Mouse (Mus musculus) yolk sac, embryonic 10.5 days (tissue): ENCODE measurements around the gene Epb41l1.
A peak's percentile ranks its signal among the peaks of the same experiment; 100 is the strongest.
"Not testable (repeated sequence)": the region's sequence is repeated elsewhere in the genome, so short reads cannot be mapped to it uniquely, and the experiment has no call there.

Experiments used
- DNase-seq: peaks from one replicate; pipeline ENCODE4 v3.0.0-alpha.2; 2017; ENCODE audit warnings: low spot score

Epb41l1 gene

GRCm38 (mm10) chr2:156420694-156421380 is at the start of gene Epb41l1:
TSS of gene Epb41l1 (plus strand) at chr2:156420909.
- DNase-seq: peak; percentile 81

- DNase-seq: no peak
Observed at GRCm38 (mm10) chr2:156376956-156377355, 43.8 kb upstream of the Epb41l1 start.

DNA sequence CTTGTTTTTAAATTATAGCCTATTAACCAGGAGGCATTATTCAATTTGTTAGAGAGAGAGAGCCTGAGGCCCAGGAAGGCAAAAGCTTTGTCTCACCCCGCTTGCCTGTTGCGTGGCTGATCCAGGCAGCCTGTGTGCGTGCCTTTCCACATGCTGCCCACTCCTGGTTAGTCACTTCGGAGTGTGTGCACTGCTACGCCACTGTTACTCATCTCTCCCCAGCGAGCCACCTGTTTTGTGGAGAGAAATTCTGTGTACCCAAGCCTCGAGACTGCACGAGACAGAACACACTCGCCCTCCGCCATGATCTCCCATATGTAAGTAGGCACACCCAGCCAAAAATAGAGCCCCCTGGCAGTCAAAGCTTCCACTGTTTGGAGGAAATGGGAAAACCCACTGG is 40.8 kb upstream of the Epb41l1 start:
- no peak for DNase-seq

DNA sequence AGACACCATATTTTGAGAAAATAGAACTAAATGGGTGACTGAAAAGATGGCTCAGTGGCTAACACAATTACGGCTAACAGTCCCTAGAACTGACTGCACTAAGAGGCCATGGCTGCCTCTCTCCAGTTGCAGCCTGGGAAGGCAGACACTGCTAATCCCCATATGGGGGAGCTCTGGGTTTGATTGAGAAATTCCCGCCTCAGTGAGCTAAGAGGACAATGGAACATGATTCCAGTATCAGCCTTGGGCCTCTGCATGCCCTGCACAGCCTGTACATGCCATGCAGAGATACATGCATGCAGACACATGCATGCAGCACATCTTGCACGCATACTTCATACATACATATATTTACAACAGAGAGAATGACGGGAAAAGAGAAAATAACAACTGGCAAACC is 39.4 kb upstream of the Epb41l1 start:
- DNase-seq: no peak

- DNase-seq: peak; percentile 80
Observed at GRCm38 (mm10) chr2:156392461-156393154, 28.1 kb upstream of the Epb41l1 start.

GRCm38 (mm10) chr2:156393155-156393828 is 27.4 kb upstream of the Epb41l1 start:
- DNase-seq: no peak

DNA sequence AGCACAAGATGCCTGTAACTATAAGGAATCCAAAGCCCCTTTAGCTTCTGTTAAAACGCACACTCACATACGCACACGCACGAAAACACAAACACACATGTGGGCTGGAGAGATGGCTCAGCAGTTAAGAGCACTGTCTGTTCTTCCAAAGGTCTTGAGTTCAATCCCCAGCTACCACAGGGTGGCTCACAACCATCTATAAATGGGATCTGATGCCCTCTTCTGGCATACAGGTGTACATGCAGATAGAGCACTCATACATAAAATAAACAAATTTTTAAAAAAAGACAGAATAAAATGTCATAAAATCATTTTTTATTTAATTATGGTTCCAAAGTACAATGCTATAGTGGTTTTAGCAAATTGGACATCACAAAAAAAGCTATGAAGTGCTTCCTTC is 26.4 kb upstream of the Epb41l1 start:
- no peak for DNase-seq

DNA sequence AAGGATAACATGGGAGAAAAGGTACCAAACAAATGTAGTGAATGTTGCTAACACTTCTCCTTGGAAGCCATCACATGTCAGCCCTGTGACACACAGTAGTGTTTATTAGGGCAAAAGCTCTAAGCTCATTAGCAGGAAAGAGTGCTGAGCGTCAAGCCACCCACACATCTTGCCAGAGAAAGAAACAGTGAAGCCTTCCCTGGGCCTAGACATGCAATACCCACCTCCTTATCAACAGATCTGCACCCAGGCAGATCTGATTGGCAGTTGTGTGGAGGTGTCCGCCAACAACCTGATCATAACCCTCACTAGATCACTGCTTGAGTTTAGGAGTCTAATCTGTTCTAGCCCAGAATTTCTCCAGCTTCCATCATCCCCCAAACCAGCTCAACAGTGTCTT is 24.6 kb upstream of the Epb41l1 start:
- DNase-seq: no peak

DNA sequence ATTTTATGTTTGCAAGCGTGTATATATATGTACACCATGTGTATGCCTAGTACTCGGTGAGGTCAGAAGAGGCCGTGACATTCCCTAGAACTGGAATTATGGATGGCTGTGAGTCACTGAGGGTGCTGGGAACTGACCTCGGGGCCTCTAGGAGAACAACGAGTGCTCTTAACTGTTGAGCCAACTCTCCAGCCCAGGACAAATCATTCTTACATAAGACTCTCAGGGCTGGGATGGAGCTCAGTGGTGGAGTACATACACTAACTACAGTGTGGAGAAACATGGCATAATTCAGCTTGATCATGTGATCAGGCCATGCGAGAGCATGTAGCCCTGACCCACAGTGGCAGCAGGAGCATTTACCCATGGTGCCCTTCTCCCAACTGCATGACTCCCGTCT is 22.7 kb upstream of the Epb41l1 start:
- no peak for DNase-seq

DNA sequence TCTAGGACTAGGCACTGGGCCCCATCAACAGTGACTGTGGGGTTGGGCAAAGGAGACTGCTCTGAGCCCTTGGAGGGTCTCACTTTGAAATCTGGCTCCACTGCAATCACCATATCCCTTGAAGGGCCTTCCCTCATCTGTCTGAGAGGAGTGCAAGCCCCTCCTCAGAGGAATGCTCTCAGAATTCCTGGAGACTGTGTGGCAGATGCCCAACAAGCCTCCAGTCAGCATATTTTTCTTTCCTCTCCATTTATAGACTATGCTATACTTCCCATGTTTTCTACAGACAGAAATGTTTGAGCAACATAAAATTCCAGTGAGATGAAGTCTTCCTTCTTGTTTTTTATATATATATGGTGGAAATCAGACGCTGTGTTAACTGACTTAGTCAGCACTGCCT is 21.2 kb upstream of the Epb41l1 start:
- no peak for DNase-seq

DNA sequence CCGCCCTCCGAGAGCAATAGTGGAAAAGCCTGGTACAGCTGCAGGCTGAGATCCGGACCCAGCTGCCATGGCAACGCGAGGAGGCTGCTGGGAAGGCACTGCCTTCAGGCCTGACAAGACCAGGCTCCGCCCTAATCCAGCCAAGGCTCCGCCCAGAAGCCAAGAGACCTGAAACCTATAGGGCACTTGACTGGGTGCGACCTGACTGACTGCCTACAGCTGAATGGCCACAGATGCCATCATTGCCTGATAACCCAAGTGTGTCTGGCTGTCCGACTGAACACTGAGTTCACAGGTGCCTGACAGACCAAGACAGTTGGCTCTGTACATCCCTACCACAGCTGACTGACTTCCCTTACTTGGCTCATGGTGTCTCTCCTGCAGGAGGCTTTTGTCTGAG is 19.4 kb upstream of the Epb41l1 start:
- peak; percentile 41 for DNase-seq

DNA sequence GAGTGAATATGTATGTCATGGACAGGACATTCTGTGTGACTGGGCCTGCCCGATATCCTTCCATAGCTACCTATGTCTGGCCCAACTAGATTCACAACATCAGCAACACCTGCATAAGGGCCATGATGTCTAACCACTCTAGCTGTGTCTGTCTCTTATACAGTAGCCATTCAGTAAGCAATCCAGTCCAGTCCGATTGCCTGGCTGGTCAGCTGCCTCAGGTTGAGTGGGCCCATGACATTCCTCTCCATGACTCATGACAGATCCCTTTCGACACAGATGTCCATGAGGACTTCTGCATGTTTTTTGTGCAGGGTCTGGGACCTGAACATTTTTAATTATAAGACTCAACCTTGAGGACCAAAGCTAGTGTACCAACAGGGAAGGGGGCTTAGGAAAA is 18.7 kb upstream of the Epb41l1 start:
- no peak for DNase-seq

DNA sequence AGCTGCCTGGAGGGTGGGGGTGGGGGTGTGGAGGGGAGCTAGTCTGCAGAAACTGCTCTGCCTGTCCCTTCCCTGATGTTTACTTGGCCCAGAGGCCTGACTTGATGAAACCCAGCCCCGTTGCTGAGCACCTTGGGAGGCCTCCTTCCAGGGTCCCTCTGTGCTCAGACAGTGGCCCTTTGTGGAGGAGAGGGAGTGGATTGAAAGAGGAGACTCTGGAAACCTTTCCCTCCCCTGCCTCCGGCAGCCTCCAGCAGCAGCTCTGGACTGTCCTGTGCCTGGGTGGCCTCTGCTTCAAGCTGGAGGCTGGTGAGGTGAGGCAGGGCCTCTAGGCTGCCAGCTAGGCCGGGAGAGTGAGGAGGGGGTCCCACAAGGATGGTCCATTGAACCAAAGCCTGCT is 13.7 kb upstream of the Epb41l1 start:
- DNase-seq: no peak

- no peak for DNase-seq
Observed at GRCm38 (mm10) chr2:156408168-156408567, 12.5 kb upstream of the Epb41l1 start.

DNA sequence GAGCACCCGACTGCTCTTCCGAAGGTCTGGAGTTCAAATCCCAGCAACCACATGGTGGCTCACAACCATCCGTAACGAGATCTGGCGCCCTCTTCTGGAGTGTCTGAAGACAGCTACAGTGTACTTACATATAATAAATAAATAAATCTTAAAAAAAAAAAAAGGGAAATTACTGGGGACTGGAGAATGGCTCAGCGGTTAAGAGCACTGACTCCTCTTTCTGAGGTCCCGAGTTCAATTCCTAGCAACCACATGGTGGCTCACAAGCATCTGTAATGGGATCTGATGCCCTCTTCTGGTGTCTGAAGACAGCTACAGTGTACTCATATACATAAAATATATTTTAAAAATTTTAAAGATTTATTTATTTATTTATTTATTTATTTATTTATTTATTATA is 9.4 kb upstream of the Epb41l1 start:
- not testable (repeated sequence) for DNase-seq

DNA sequence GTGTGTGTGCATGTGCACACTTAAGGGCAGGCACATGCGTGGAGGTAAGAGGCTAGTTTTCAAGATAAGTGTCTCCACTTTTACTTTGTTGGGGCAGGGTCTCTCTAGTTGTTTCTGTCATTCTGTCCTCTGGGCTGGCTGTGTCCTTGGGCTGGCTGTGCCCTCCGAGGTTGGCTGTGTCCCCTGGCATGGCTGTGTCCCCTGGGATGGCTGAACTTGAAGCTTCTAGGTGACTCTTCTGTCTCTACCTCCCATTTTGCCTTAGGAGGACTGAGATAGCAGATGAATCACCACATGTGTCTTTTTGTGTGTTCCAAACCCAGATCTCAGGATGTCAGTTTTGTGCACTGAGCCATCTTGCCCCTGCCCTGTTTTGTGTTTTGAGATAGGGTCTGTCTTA is 5.7 kb upstream of the Epb41l1 start:
- no peak for DNase-seq

GRCm38 (mm10) chr2:156415674-156416073 is 5.0 kb upstream of the Epb41l1 start:
- DNase-seq: no peak

DNA sequence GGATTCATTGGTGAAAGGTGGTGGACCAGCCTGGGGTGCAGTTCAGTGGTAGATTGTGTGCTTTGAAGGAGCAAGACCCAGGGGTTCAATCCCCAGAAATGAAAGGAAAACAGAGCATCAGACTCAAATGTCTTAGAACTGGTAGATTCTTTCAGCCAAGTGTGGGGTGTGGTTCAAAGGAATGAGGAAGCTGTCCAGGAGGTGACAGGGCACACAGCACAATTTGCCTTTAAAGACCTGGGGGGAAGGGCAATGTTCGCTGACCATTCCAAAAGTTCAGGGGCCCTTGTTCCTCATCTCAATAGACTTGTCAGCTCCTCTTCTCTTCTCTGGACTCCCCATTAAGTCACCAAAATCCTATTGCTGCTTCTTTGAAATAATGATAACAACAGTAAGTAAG is 3.5 kb upstream of the Epb41l1 start:
- no peak for DNase-seq

- no peak for DNase-seq
Observed at GRCm38 (mm10) chr2:156418467-156418866, 2.2 kb upstream of the Epb41l1 start.

DNA sequence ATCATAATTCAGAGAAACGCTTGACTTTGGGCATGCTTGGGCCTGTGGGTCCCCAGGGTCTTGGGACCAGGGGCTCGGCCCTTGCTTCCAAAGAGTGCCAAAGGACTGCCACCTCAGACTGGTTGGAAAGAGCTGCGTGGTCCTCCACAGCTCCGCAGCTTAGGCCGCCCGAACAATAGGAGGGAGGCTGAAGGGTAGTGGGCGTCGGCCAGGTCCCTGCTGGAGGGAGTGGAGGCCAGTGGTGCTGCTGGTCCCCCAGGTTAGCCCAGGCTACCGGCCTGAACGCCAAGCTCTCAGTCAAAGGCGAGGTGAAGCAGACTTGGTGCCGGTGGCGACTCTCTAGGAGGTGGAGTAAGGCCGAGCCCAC is 399 bp upstream of the Epb41l1 start:
- no peak for DNase-seq

GRCm38 (mm10) chr2:156421381-156422110 is 837 bp downstream of the Epb41l1 start:
- no peak for DNase-seq

GRCm38 (mm10) chr2:156422631-156423030 is 1.9 kb downstream of the Epb41l1 start:
- no peak for DNase-seq

- no peak for DNase-seq
Observed at GRCm38 (mm10) chr2:156423672-156424071, 3.0 kb downstream of the Epb41l1 start.
